Mouse (Mus musculus) ES-Bruce4 (cell line): ENCODE data around the gene Fbxo2. TPM values are rescaled to one million over a fixed set of nuclear protein-coding genes. Genes with fewer than 3 reads are reported as not detected.

Source experiments
- H3K27ac ChIP-seq: 2 replicates; pipeline ENCODE4 v1.5.1; 2012; ENCODE audit warnings: low read length, inconsistent platforms; ENCODE audit not compliant: insufficient read depth
- H3K27me3 ChIP-seq: 2 replicates; pipeline ENCODE4 v1.6.1; 2012; ENCODE audit warnings: mild to moderate bottlenecking, low read length, inconsistent platforms; ENCODE audit not compliant: control insufficient read depth, poor library complexity, insufficient read depth, severe bottlenecking
- H3K36me3 ChIP-seq: 2 replicates; pipeline ENCODE4 v1.6.1; 2012; ENCODE audit warnings: inconsistent platforms, mild to moderate bottlenecking, low read length, moderate library complexity; ENCODE audit not compliant: control insufficient read depth, poor library complexity, insufficient read depth, severe bottlenecking
- H3K4me1 ChIP-seq: one replicate; pipeline ENCODE4 v1.8.1; 2011; ENCODE audit warnings: low read length; ENCODE audit not compliant: control insufficient read depth, insufficient read depth
- H3K4me3 ChIP-seq: 2 replicates; pipeline ENCODE4 v1.5.1; 2011; ENCODE audit warnings: low read depth, mild to moderate bottlenecking, low read length
- H3K9ac ChIP-seq: 2 replicates; pipeline ENCODE4 v1.6.1; 2012; ENCODE audit warnings: low read depth, mild to moderate bottlenecking, inconsistent platforms; ENCODE audit not compliant: poor library complexity, severe bottlenecking
- H3K9me3 ChIP-seq: replicated peaks from 2 replicates; pipeline ENCODE4 v1.6.1; 2012; ENCODE audit warnings: mild to moderate bottlenecking, low read length, inconsistent platforms; ENCODE audit not compliant: control insufficient read depth, poor library complexity, insufficient read depth, severe bottlenecking
- CTCF ChIP-seq: IDR thresholded peaks from one replicate; pipeline ENCODE4 v1.8.1; 2011; ENCODE audit warnings: low read depth, low read length
- EP300 ChIP-seq: IDR thresholded peaks from 2 replicates; pipeline ENCODE4 v1.6.1; 2011; ENCODE audit warnings: low read depth, low read length; ENCODE audit not compliant: insufficient read depth
- POLR2A ChIP-seq: IDR thresholded peaks from one replicate; pipeline ENCODE4 v1.8.1; 2011; ENCODE audit warnings: low read length; ENCODE audit not compliant: insufficient read depth
- polyA plus RNA-seq: library from polyadenylated mRNA; stranded (reverse); fragments of >200 nt; gene quantifications from 2 replicates; pipeline ENCODE4 v1.2.4, GENCODE M21; 2011; ENCODE audit warnings: low read depth; ENCODE audit not compliant: missing spikeins, insufficient read depth, insufficient read length

Gene Fbxo2
- polyA plus RNA-seq, 1 experiment = 6.0 TPM

DNA sequence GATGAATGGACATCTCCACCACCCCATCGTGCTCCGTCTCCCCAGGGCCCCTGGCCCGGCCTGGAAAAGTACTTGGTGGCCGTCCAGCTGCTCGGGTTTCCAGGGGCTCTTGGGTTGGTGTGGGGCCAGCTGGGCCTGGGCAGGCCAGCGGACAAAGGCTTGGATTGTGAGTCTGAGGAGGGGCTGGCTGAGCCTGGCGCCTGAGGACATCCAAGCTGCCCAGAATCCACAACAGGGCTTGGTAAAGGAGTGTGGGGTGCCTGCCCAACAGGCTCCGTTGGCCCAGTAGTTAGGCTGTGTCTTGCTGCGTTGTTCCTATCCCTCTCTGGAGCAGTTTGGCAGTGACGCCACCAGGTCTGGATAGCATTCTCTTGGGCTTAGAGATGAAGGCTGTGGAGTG, 6.0 kb downstream of the Fbxo2 start:
- no peak for TF ChIP-seq EP300
- no peak for TF ChIP-seq CTCF
- TF ChIP-seq POLR2A = no peak
- no peak overlapping the region for H3K9ac ChIP-seq

DNA sequence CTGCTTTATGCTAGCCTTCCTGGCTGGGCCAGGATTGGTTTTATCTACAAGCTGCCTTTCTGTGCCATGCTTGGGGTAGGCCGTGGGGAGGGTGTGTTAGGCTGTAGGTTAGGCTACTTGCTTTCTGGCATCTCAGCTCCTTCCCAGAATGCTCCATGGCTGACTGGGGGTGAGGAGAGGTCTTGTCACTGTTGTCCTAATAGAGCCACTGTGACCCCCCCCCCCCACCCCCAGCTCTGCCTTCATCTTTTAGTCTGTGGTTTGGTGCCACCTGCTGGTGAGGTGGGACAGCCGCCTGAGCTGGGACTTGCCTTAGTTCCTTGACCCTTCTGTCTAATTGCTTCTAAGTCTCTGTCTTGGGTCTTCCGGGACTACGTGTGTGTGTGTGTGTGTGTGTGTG, 6.6 kb downstream of the Fbxo2 start:
- no peaks in the 10 kb centered on the region for H3K4me1 ChIP-seq
- no peaks in the 10 kb centered on the region for H3K9me3 ChIP-seq
- no peak overlapping the region for H3K4me3 ChIP-seq
- no peaks in the 10 kb centered on the region for H3K36me3 ChIP-seq
- no peak overlapping the region for H3K9ac ChIP-seq
- TF ChIP-seq POLR2A = no peak
- TF ChIP-seq EP300 = no peak
- TF ChIP-seq CTCF = peak; percentile 76
- no peaks in the 10 kb centered on the region for H3K27me3 ChIP-seq
- no peak overlapping the region for H3K27ac ChIP-seq

More for the DNA sequence above, 6.0 kb downstream of the Fbxo2 start:
- Histone ChIP-seq H3K4me1 (no peaks in the 10 kb centered on the region), H3K27ac (no peak overlapping the region), H3K9me3 (no peaks in the 10 kb centered on the region), H3K4me3 (0 out of 2 replicates have a peak overlapping the region, but pooled peaks have one; percentile 9), H3K27me3 (no peaks in the 10 kb centered on the region), H3K36me3 (no peaks in the 10 kb centered on the region)

DNA sequence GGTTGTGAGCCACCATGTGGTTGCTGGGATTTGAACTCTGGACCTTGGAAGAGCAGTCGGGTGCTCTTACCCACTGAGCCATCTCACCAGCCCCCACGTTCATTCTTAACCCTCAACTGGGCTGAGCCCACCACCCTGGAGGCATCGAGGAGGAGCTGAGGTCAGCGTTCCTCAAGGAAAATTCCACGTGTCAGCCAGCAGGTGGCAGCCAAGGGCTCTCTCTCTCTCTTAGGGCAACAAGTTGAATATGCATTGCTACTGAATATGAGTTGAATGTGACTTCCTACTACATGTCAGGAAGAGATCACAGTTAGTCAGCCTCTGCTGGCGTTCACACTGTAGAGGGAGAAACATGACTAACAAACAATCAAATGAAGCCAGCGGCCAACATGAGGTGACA, 7.9 kb downstream of the Fbxo2 start:
- no peak for TF ChIP-seq POLR2A
- TF ChIP-seq CTCF = peak; percentile 84
- Histone ChIP-seq H3K9me3 (no peaks in the 10 kb centered on the region), H3K36me3 (no peaks in the 10 kb centered on the region), H3K4me3 (no peak overlapping the region), H3K4me1 (no peaks in the 10 kb centered on the region), H3K9ac (no peak overlapping the region), H3K27me3 (no peaks in the 10 kb centered on the region), H3K27ac (no peak overlapping the region)

- Histone ChIP-seq H3K36me3 (no peaks in the 10 kb centered on the region), H3K9me3 (no peaks in the 10 kb centered on the region), H3K4me3 (peak overlapping the region; percentile 40), H3K4me1 (no peaks in the 10 kb centered on the region), H3K27ac (peak overlapping the region; percentile 27), H3K27me3 (no peaks in the 10 kb centered on the region), H3K9ac (peak overlapping the region; percentile 59)
- TF ChIP-seq POLR2A (no peak), EP300 (peak; percentile 30; the same call in 1 of the 2 replicates), CTCF (no peak)
Measured at GRCm38 (mm10) chr4:148169586-148169985, 9.2 kb downstream of the Fbxo2 start.

GRCm38 (mm10) chr4:148170842-148171241, 10.4 kb downstream of the Fbxo2 start:
- no peak overlapping the region for H3K27ac ChIP-seq
- H3K36me3 ChIP-seq = no peaks in the 10 kb centered on the region
- no peaks in the 10 kb centered on the region for H3K4me1 ChIP-seq
- H3K4me3 ChIP-seq = no peak overlapping the region
- no peak for TF ChIP-seq POLR2A
- peak; percentile 83 for TF ChIP-seq CTCF
- no peak for TF ChIP-seq EP300
- no peaks in the 10 kb centered on the region for H3K9me3 ChIP-seq
- no peak overlapping the region for H3K9ac ChIP-seq
- H3K27me3 ChIP-seq = no peaks in the 10 kb centered on the region

DNA sequence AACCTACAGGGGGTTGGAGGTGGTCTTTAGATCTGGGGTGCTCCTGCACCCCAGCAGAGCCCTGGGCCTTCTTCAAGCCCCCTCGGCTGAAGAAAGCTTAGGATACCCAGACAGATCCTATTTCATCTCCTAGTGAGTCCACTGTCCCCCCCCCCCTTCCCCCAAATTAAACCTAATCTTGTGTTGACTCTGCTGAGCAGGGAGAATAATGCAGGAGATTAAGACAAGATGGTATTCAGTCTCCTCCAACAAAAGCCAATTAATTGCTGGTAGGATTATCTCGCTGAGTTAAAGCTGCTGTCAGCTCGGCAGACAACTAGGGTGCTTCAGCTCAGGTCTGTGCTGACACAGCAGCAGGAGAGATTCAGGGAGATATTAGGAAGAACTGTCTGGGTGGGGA, 10.8 kb downstream of the Fbxo2 start:
- Histone ChIP-seq H3K27me3 (no peaks in the 10 kb centered on the region), H3K9ac (no peak overlapping the region), H3K9me3 (no peaks in the 10 kb centered on the region)

More for the DNA sequence above, 10.8 kb downstream of the Fbxo2 start:
- Histone ChIP-seq H3K27ac (no peak overlapping the region), H3K4me3 (no peak overlapping the region), H3K4me1 (no peaks in the 10 kb centered on the region), H3K36me3 (no peaks in the 10 kb centered on the region)
- TF ChIP-seq CTCF (no peak), POLR2A (no peak), EP300 (no peak)
